Mouse (Mus musculus) liver, adult (tissue): ENCODE results near the gene Palm3.

Experiments
- GATA4 ChIP-seq: IDR thresholded peaks from 2 replicates; pipeline ENCODE4 v1.6.1; 2014; ENCODE audit warnings: mild to moderate bottlenecking, low read length; ENCODE audit not compliant: insufficient replicate concordance

Gene Palm3

GRCm38 (mm10) chr8:84038015-84038414, 16.7 kb downstream of the Palm3 start:
- TF ChIP-seq GATA4 = no peak

- TF ChIP-seq GATA4 = no peak
Observed at GRCm38 (mm10) chr8:84039050-84039449, 17.8 kb downstream of the Palm3 start.

- no peak; the same call in 1 of the 2 replicates for TF ChIP-seq GATA4
Observed at GRCm38 (mm10) chr8:84042066-84042947, 21.0 kb downstream of the Palm3 start, which contains the start of gene Il27ra. TSS of gene Il27ra (minus strand) at chr8:84042589.

GRCm38 (mm10) chr8:84042948-84043342, 21.7 kb downstream of the Palm3 start:
- TF ChIP-seq GATA4 = no peak

- no peak for TF ChIP-seq GATA4
Observed at GRCm38 (mm10) chr8:84044103-84044502, 22.8 kb downstream of the Palm3 start.

- TF ChIP-seq GATA4 = no peak
Observed at GRCm38 (mm10) chr8:84044900-84045299, 23.6 kb downstream of the Palm3 start, which contains the start of gene Rln3. TSS of gene Rln3 (minus strand) at chr8:84045000.

- no peak for TF ChIP-seq GATA4
Observed at GRCm38 (mm10) chr8:84046505-84046904, 25.2 kb downstream of the Palm3 start.

- TF ChIP-seq GATA4 = no peak
Observed at GRCm38 (mm10) chr8:84048171-84048570, 26.9 kb downstream of the Palm3 start.

- TF ChIP-seq GATA4 = no peak
Observed at GRCm38 (mm10) chr8:84052746-84053145, 31.5 kb downstream of the Palm3 start.

- no peak for TF ChIP-seq GATA4
Observed at GRCm38 (mm10) chr8:84053229-84053628, 32.0 kb downstream of the Palm3 start.

GRCm38 (mm10) chr8:84057827-84058226, 36.6 kb downstream of the Palm3 start:
- TF ChIP-seq GATA4 = no peak

- TF ChIP-seq GATA4 = no peak
Observed at GRCm38 (mm10) chr8:84059226-84059625, 38.0 kb downstream of the Palm3 start.

GRCm38 (mm10) chr8:84060245-84060644, 39.0 kb downstream of the Palm3 start:
- no peak for TF ChIP-seq GATA4

GRCm38 (mm10) chr8:84063861-84064610, 42.8 kb downstream of the Palm3 start:
- TF ChIP-seq GATA4 = no peak

GRCm38 (mm10) chr8:84065037-84065436, 43.8 kb downstream of the Palm3 start, which contains the start of gene Gm10643:
TSS of gene Gm10643 (minus strand) at chr8:84065137.
- no peak for TF ChIP-seq GATA4
